ENCODE assay signal across 8 mouse cellular contexts in the genomic region with DNA sequence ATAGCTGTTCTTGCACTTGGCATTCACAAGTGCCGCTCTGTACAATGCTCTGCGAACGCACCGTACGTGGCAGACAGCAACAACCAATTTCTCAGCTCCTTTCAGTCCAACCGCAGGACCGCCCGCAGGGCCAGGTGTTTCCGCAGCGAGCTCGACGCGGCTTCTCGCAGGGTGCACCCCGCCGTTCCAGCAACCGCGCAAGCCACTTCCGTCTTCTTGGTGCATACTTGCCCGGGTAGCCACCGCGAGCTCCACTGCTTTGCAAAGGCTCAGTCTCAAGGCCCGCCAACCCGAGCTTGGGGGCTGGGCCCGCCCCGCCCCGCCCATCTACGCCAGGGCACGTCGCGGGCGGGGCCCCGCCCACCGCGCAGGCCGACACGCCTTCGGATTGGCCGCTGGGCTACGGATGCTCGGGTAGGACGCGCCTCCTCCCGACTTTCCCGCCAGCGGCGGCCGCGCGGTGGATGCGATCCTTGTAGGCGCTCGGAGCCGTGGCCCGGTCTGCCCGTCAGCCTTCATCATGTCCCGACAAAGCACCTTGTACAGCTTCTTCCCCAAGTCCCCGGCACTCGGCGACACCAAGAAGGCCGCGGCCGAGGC. TPM values are rescaled to one million over a fixed set of nuclear protein-coding genes. Genes with fewer than 3 reads are reported as not detected.
DNase-seq lines count a peak whose midpoint lies in the region; ATAC-seq and TF ChIP-seq lines count a peak whose summit lies in the region.

A gene (plus strand): TSS at position 434 of the 600 bp plus-strand sequence.

- H3K9me3 ChIP-seq in erythroblast, embryonic 14.5 days (ENCODE audit: control insufficient read depth, low read length): no peaks in the 10 kb centered on the region
- H3K9me3 ChIP-seq in heart, embryonic 13.5 days: no peaks in the 10 kb centered on the region
- no peaks in the 10 kb centered on the region for H3K9me3 ChIP-seq in liver, embryonic 12.5 days (replicated peaks)
- no peaks in the 10 kb centered on the region for H3K9me3 ChIP-seq in stomach, embryonic 15.5 days

- H3K79me2 ChIP-seq in C2C12 (ENCODE audit: control insufficient read depth, insufficient read depth): peaks cover 47% of the 10 kb centered on the region

- peak within 1 kb of the TSS; percentile 85 for H3K27ac ChIP-seq in heart, embryonic 13.5 days (replicated peaks)
- H3K27ac ChIP-seq in liver, embryonic 12.5 days: peak within 1 kb of the TSS; percentile 82
- peak within 1 kb of the TSS; percentile 91 for H3K27ac ChIP-seq in stomach, embryonic 15.5 days

- H3K36me3 ChIP-seq in C2C12 (ENCODE audit: control insufficient read depth, insufficient read depth): peaks cover 17% of the 10 kb centered on the region
- H3K36me3 ChIP-seq in erythroblast, embryonic 14.5 days (ENCODE audit: control insufficient read depth): peaks cover 34% of the 10 kb centered on the region
- H3K36me3 ChIP-seq in heart, embryonic 13.5 days: peaks cover 14% of the 10 kb centered on the region
- peaks cover 19% of the 10 kb centered on the region for H3K36me3 ChIP-seq in liver, embryonic 12.5 days
- no peaks in the 10 kb centered on the region; the same call in 1 of the 2 replicates for H3K36me3 ChIP-seq in stomach, embryonic 15.5 days

- H3K79me3 ChIP-seq in C2C12 (ENCODE audit: low read depth): peaks cover 31% of the 10 kb centered on the region

- H3ac ChIP-seq in C2C12 (ENCODE audit: control insufficient read depth, insufficient read length, low read depth): peak within 1 kb of the TSS; percentile 82

- H3K4me2 ChIP-seq in heart, embryonic 13.5 days: peak within 1 kb of the TSS; percentile 86
- H3K4me2 ChIP-seq in liver, embryonic 12.5 days: peak within 1 kb of the TSS; percentile 90
- H3K4me2 ChIP-seq in stomach, embryonic 15.5 days: peak within 1 kb of the TSS; percentile 70

- H3K9ac ChIP-seq in heart, embryonic 13.5 days: peak within 1 kb of the TSS; percentile 85
- H3K9ac ChIP-seq in liver, embryonic 12.5 days: peak within 1 kb of the TSS; percentile 88
- peak within 1 kb of the TSS; percentile 74 for H3K9ac ChIP-seq in stomach, embryonic 15.5 days

- peak within 1 kb of the TSS; percentile 80 for H3K4me3 ChIP-seq in C2C12 (ENCODE audit: insufficient read depth, poor library complexity, severe bottlenecking)
- peak within 1 kb of the TSS; percentile 97 for H3K4me3 ChIP-seq in erythroblast, embryonic 14.5 days (replicated peaks)
- H3K4me3 ChIP-seq in heart, embryonic 13.5 days: peak within 1 kb of the TSS; percentile 85
- peak within 1 kb of the TSS; percentile 77 for H3K4me3 ChIP-seq in liver, embryonic 12.5 days
- peak within 1 kb of the TSS; percentile 98 for H3K4me3 ChIP-seq in stomach, embryonic 15.5 days (replicated peaks)

- peak; percentile 95 for ATAC-seq in heart, embryonic 13.5 days (ENCODE audit: extremely low read depth, insufficient number of reproducible peaks, low FRiP score, low TSS enrichment)
- ATAC-seq in liver, embryonic 12.5 days: peak; percentile 96
- peak; percentile 96 for ATAC-seq in stomach, embryonic 15.5 days (ENCODE audit: insufficient read depth, low FRiP score, low read depth)

- under 1% methylated on average over 63 of the region's 63 CpGs for WGBS in heart, embryonic 13.5 days
- under 1% methylated on average over 51 of the region's 63 CpGs for WGBS in liver, embryonic 12.5 days (ENCODE audit: insufficient replicate concordance)
- under 1% methylated on average over 63 of the region's 63 CpGs for WGBS in stomach, embryonic 15.5 days

- peaks cover 68% of the 10 kb centered on the region for H3K4me1 ChIP-seq in erythroblast, embryonic 14.5 days (ENCODE audit: control insufficient read depth)
- H3K4me1 ChIP-seq in heart, embryonic 13.5 days: peaks cover 24% of the 10 kb centered on the region
- H3K4me1 ChIP-seq in liver, embryonic 12.5 days: peaks cover 54% of the 10 kb centered on the region
- H3K4me1 ChIP-seq in stomach, embryonic 15.5 days: peaks cover 22% of the 10 kb centered on the region

- DNase-seq in brain, embryonic 14.5 days (ENCODE audit: low read depth): peak; percentile 98
- DNase-seq in kidney, postnatal 10 days: peak; percentile 95
- DNase-seq in natural killer cell, adult 2 months (ENCODE audit: low spot score in 2 of 2): peak; percentile 88 to 93

- no peak for TF ChIP-seq CTCF in C2C12 (IDR thresholded peaks at IDR 0.05; ENCODE audit: control insufficient read depth, insufficient read depth, insufficient read length)
- no peak for TF ChIP-seq CTCF in brain, embryonic 14.5 days (IDR thresholded peaks at IDR 0.05; ENCODE audit: borderline replicate concordance, extremely low read depth, insufficient read depth, insufficient read length)

- peak; percentile 72; the same call in 1 of the 2 replicates for TF ChIP-seq POLR2A in brain, embryonic 14.5 days (IDR thresholded peaks at IDR 0.05; ENCODE audit: borderline replicate concordance, extremely low read depth, insufficient read depth, insufficient read length, poor library complexity, severe bottlenecking)

- no peaks in the 10 kb centered on the region for H3K27me3 ChIP-seq in C2C12 (ENCODE audit: control insufficient read depth, insufficient read depth, insufficient read length)
- H3K27me3 ChIP-seq in erythroblast, embryonic 14.5 days (ENCODE audit: control insufficient read depth): no peaks in the 10 kb centered on the region
- no peaks in the 10 kb centered on the region for H3K27me3 ChIP-seq in heart, embryonic 13.5 days (replicated peaks)
- no peaks in the 10 kb centered on the region for H3K27me3 ChIP-seq in liver, embryonic 12.5 days (replicated peaks)
- H3K27me3 ChIP-seq in stomach, embryonic 15.5 days (replicated peaks): no peaks in the 10 kb centered on the region

TF ChIP-seq in C2C12, 6 proteins besides CTCF, POLR2A, EP300 and RAD21:
- TF ChIP-seq MAX (IDR thresholded peaks at IDR 0.05) (peak; percentile 78), CEBPB (IDR thresholded peaks at IDR 0.05; ENCODE audit: low read depth) (no peak), MYOD1 (IDR thresholded peaks at IDR 0.05; ENCODE audit: control insufficient read depth, insufficient read length, low read depth) (peak; percentile 76)

RNA-seq across cellular contexts. Expression of the gene that starts here (rescaled TPM):
- polyA plus RNA-seq in C2C12 (2012; fragmentation: generic; extraction: Trizol): 20.7 TPM
- 14.0 and 19.8 TPM in 2 replicates for polyA plus RNA-seq in brain, embryonic 14.5 days (2012; rRNA removed)
- 0.58 and 0.70 TPM in 2 replicates for polyA plus RNA-seq in erythroblast, embryonic 14.5 days (2012)
- polyA plus RNA-seq in heart, embryonic 13.5 days (2015; fragmentation: Nextera tagmentation; extraction: Ambion mirVana): 28.6 and 30.9 TPM in 2 replicates
- 52.0 and 52.4 TPM in 2 replicates for polyA plus RNA-seq in liver, embryonic 12.5 days (2016; fragmentation: Nextera tagmentation; extraction: Ambion mirVana)
- 42.5 and 48.1 TPM in 2 replicates for polyA plus RNA-seq in stomach, embryonic 15.5 days (2015; fragmentation: Nextera tagmentation; extraction: Ambion mirVana)

Comparison
In these comparisons a context has a peak if more than half of its experiments do, and no peak if none do; other contexts are left out.
1. Peak in every context shown above with its lines: DNase-seq, ATAC-seq, H3K4me3 ChIP-seq and H3K27ac ChIP-seq.